Comparison of ENCODE assay signal across 8 mouse cellular contexts in the genomic region with DNA sequence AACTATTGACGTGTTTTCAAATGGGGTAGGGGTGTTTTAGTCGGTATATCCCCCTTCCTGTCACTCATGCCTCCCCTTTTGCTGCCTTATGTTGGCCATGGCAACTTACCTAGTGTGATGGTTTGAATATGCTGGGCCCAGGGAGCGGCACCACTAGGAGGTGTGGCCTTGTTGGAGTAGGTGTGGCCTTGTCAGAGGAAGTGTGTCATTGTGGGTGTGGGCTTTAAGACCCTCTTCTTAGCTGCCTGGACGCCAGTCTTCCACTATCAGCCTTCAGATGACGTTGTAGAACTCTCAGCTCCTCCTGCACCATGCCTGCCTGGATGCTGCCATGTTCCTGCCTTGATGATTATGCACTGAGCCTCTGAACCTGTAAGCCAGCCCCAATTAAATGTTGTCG. TPM values are rescaled to one million over a fixed set of nuclear protein-coding genes. Genes with fewer than 3 reads are reported as not detected.
DNase-seq lines count a peak whose midpoint lies in the region; ATAC-seq and TF ChIP-seq lines count a peak whose summit lies in the region.

A gene (minus strand): TSS at position 162 of the 400 bp plus-strand sequence.

- no peak for ATAC-seq in neural tube, embryonic 11.5 days (ENCODE audit: insufficient read depth, low FRiP score, low TSS enrichment)
- ATAC-seq in limb, embryonic 13.5 days (ENCODE audit: low FRiP score, low read depth), result no peak

- H3K4me1 ChIP-seq in neural tube, embryonic 11.5 days (ENCODE audit: control insufficient read depth, insufficient read depth, low read length), result no peaks in the 10 kb centered on the region
- no peaks in the 10 kb centered on the region for H3K4me1 ChIP-seq in embryonic fibroblast, embryonic 13.5 days (ENCODE audit: control insufficient read depth, insufficient read depth, low read length)
- no peaks in the 10 kb centered on the region for H3K4me1 ChIP-seq in limb, embryonic 13.5 days

- H3K27me3 ChIP-seq in neural tube, embryonic 11.5 days (ENCODE audit: control insufficient read depth, insufficient read depth, low read length), result no peaks in the 10 kb centered on the region
- no peaks in the 10 kb centered on the region for H3K27me3 ChIP-seq in limb, embryonic 13.5 days

- no peaks in the 10 kb centered on the region for H3K9me3 ChIP-seq in neural tube, embryonic 11.5 days (ENCODE audit: control insufficient read depth, low read length)
- H3K9me3 ChIP-seq in limb, embryonic 13.5 days, result 0 out of 2 replicates have a peak, but pooled peaks cover 3% of the 10 kb centered on the region

- H3K4me3 ChIP-seq in neural tube, embryonic 11.5 days (ENCODE audit: low read depth, low read length), result no peak within 1 kb of the TSS
- no peak within 1 kb of the TSS for H3K4me3 ChIP-seq in embryonic fibroblast, embryonic 13.5 days (ENCODE audit: insufficient read depth, low read length)
- no peak within 1 kb of the TSS for H3K4me3 ChIP-seq in limb, embryonic 13.5 days

- no peak within 1 kb of the TSS for H3K27ac ChIP-seq in neural tube, embryonic 11.5 days (ENCODE audit: low read depth, low read length)
- H3K27ac ChIP-seq in embryonic fibroblast, embryonic 13.5 days (ENCODE audit: insufficient read depth, low read length), result no peak within 1 kb of the TSS
- H3K27ac ChIP-seq in limb, embryonic 13.5 days, result no peak within 1 kb of the TSS

- TF ChIP-seq POLR2A in embryonic fibroblast, embryonic 13.5 days (IDR thresholded peaks at IDR 0.05; ENCODE audit: low read depth, low read length), result no peak

- intact Hi-C loops in heart, postnatal 25 days (cut with DNase I), result no loop called here

- no peak for TF ChIP-seq CTCF in embryonic fibroblast, embryonic 13.5 days (IDR thresholded peaks at IDR 0.05; ENCODE audit: borderline replicate concordance, insufficient read depth, low read length)

- DNase-seq in neural tube, embryonic 11.5 days (ENCODE audit: low spot score), result no peak
- DNase-seq in neural tube, embryonic 10.5 days (ENCODE audit: extremely low spot score, low spot score), result no peak
- no peak for DNase-seq in heart, postnatal 25 days (ENCODE audit: low spot score)
- DNase-seq in ovary, postnatal 36 days (ENCODE audit: low spot score), result no peak
- no peak for DNase-seq in embryo, embryonic 11 days
- DNase-seq in cerebellum, adult 9-11 months, result no peak

- no peak within 1 kb of the TSS for H3K4me2 ChIP-seq in neural tube, embryonic 11.5 days (ENCODE audit: low read depth)
- H3K4me2 ChIP-seq in limb, embryonic 13.5 days (replicated peaks), result no peak within 1 kb of the TSS

- WGBS in neural tube, embryonic 11.5 days, result 79% methylated on average over 6 of the region's 6 CpGs
- WGBS in limb, embryonic 13.5 days, result 66% methylated on average over 6 of the region's 6 CpGs

- H3K36me3 ChIP-seq in neural tube, embryonic 11.5 days (ENCODE audit: control insufficient read depth, insufficient read depth, low read length), result no peaks in the 10 kb centered on the region
- no peaks in the 10 kb centered on the region for H3K36me3 ChIP-seq in limb, embryonic 13.5 days

- H3K9ac ChIP-seq in neural tube, embryonic 11.5 days (ENCODE audit: low read length), result no peak within 1 kb of the TSS
- H3K9ac ChIP-seq in limb, embryonic 13.5 days, result no peak within 1 kb of the TSS

RNA-seq across cellular contexts. Expression of the gene that starts here (rescaled TPM):
- polyA plus RNA-seq in neural tube, embryonic 11.5 days (2014; fragmentation: Nextera tagmentation; extraction: Ambion mirVana), result 45.6 and 48.2 TPM in 2 replicates
- 25.9 and 35.3 TPM in 2 replicates for polyA plus RNA-seq in embryonic fibroblast, embryonic 13.5 days (2011; ENCODE audit: insufficient read length, low read depth, missing spikeins)
- total RNA-seq in heart, postnatal 25 days (2021), result 10 to 100 TPM; 48.8 to 97.8 TPM
- 33.7 and 35.8 TPM in 2 replicates for polyA plus RNA-seq in limb, embryonic 13.5 days (2015; fragmentation: Nextera tagmentation; extraction: Ambion mirVana)
